Mouse (Mus musculus) limb, embryonic 10.5 days (tissue): Measurements from ENCODE around the gene Tkfc. TPM values are rescaled to one million over a fixed set of nuclear protein-coding genes. Genes with fewer than 3 reads are reported as not detected.

Experiments
- DNase-seq: peaks from one replicate; pipeline ENCODE4 v3.0.0-alpha.2; 2017; ENCODE audit warnings: low spot score
- H3K27ac ChIP-seq: fragments of 300-500 bp; sonication (generic); 2 replicates; pipeline ENCODE4 v1.5.1; 2016; ENCODE audit warnings: mild to moderate bottlenecking
- H3K27me3 ChIP-seq: fragments of 300-500 bp; sonication (generic); 2 replicates; pipeline ENCODE4 v1.6.1; 2016; ENCODE audit warnings: low read depth, mild to moderate bottlenecking; ENCODE audit not compliant: poor library complexity, severe bottlenecking
- H3K36me3 ChIP-seq: fragments of 300-500 bp; sonication (generic); 2 replicates; pipeline ENCODE4 v1.6.1; 2016; ENCODE audit warnings: mild to moderate bottlenecking, moderate library complexity
- H3K4me1 ChIP-seq: fragments of 300-500 bp; sonication (generic); 2 replicates; pipeline ENCODE4 v1.6.1; 2016
- H3K4me3 ChIP-seq: fragments of 300-500 bp; sonication (generic); 2 replicates; pipeline ENCODE4 v1.5.1; 2016; ENCODE audit warnings: mild to moderate bottlenecking, moderate library complexity
- H3K9me3 ChIP-seq: fragments of 300-500 bp; sonication (generic); replicated peaks from 2 replicates; pipeline ENCODE4 v1.6.1; 2016; ENCODE audit warnings: mild to moderate bottlenecking
- WGBS: fragments of 180-500 bp; shearing (Covaris S2); methylation state at CpG from one replicate; pipeline ENCODE4 v1.1.7; 2016; 5-methylcytosine and 5-hydroxymethylcytosine counted together
- polyA plus RNA-seq: library from polyadenylated mRNA; unstranded; fragments of >200 nt; fragmentation: Nextera tagmentation; extraction: Ambion mirVana; gene quantifications from 2 replicates; pipeline ENCODE4 v1.2.1, GENCODE M21; 2016

Gene Tkfc
- polyA plus RNA-seq, 1 experiment from 2014 or later = 22.8 TPM

DNA sequence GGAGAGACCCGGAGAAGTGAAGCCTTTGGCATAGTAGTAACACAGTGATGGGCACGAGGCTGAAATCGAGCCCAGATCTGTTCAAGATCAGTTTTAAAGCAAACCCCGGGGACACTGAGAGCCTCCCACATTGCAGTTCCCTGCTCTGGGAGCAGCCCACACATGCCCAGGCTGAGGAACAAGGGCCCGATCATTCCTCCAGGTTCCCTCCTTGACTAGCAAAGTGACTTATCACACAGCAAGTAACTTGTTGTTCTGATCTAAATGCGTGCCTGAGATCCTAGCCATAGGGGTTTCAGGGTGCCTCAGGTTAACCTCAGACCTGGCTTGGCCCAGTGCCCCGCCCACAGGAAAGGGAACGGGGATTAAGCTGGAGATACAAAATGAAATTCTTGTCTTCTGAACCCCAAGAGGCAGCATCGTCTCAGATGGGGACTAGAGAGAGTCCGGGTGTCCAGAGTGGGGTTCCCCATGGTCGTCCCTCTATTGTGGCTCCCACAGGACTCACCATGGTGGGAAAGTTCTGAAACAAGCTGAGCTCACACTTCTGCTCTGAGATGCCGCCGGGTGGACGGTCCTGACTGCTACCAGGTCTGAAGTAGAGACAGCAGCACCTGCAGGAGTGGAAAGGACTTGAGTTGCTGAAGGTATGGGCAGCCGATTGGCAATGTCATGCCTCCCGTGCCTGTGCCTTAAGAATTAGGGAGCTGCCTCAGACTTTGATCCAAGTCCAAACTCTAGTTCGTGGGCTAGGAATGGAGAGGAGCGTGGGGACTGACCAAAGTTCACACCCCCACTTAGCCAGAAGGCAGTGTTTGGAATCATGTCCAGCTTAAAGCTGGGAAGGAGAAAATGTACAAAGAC lies 1.6 kb downstream of the Tkfc start:
- peaks cover 39% of the 10 kb centered on the region for H3K36me3 ChIP-seq
- WGBS = 88% methylated on average over 18 of the region's 18 CpGs
- peak overlapping the region; percentile 80; the same call in 1 of the 2 replicates for H3K4me3 ChIP-seq
- DNase-seq = no peak
- peaks cover 46% of the 10 kb centered on the region for H3K4me1 ChIP-seq
- H3K9me3 ChIP-seq = no peaks in the 10 kb centered on the region
- H3K27ac ChIP-seq = peak overlapping the region; percentile 94
- no peaks in the 10 kb centered on the region for H3K27me3 ChIP-seq

DNA sequence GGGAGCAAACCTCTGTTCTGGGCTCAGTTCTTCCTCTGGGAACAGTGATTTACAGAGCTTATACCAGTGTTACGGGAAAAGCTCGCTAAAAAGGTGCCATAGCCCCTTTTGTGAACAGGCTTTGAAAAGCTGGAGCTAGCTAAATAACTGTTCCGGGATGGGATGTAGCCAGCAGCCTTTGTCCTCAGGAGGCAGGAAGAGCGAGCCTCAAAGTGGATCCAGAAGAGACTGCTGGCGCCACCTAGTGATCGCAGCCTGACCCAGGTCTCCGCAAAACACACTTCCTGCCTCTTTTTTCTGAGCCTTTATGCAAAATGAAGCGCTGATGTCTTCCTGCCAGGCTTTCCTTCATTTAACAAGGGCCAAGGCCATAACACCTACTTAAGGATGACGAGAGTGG lies 2.7 kb downstream of the Tkfc start:
- no peaks in the 10 kb centered on the region for H3K9me3 ChIP-seq
- peaks cover 40% of the 10 kb centered on the region for H3K4me1 ChIP-seq
- peaks cover 37% of the 10 kb centered on the region for H3K36me3 ChIP-seq
- DNase-seq = peak; percentile 86
- WGBS = 2% methylated on average over 9 of the region's 9 CpGs
- peak overlapping the region; percentile 46 for H3K4me3 ChIP-seq
- H3K27me3 ChIP-seq = no peaks in the 10 kb centered on the region
- peak overlapping the region; percentile 94 for H3K27ac ChIP-seq

DNA sequence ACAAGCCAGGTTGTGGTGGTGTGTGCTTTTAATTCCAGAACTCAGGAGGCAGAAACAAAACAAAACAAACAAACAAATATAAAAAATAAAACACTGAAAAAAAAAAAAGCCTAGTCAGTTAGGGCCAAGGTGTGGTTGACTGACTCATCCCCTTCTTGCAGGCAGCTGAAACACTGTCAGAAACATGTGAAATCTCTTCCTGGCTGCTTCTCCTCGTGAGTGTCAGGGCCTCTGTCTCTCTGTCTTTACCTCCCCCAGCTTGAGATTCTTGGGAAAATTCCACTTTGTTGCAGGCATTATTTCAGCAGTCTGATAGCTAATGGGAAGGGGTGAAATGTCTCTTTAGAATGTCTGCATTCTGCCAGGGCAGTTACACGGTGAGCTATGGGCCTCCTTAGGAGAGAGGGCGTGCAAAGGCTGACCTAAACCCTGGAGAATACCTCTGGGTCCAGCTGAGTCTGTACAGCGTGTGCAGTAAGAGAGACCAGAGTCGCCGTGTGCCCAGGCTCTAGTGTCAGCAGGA lies 3.1 kb downstream of the Tkfc start:
- no peaks in the 10 kb centered on the region for H3K9me3 ChIP-seq
- no peaks in the 10 kb centered on the region for H3K27me3 ChIP-seq
- peak overlapping the region; percentile 46 for H3K4me3 ChIP-seq
- DNase-seq = no peak
- 17% methylated on average over 6 of the region's 6 CpGs for WGBS
- peaks cover 36% of the 10 kb centered on the region for H3K4me1 ChIP-seq
- peaks cover 36% of the 10 kb centered on the region for H3K36me3 ChIP-seq
- peak overlapping the region; percentile 94 for H3K27ac ChIP-seq

DNA sequence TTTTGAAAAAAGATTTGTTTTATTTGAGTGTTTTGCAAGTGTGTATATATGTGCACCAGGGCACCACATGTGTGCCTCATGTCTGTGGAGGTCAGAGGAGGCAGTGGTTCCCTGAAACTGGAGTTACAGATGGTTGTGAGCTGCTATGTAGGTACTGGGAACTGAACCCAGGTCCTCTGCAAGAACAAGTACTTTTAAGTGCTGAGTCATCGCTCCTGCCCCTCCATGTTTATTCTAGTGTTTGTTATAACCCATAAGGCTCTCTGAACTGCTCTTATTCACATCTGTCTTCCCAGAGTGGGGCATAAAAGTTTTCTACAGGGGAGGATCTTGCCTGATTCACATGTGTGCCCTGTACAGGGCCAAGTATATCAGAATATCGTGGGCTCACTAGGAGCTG lies 5.8 kb downstream of the Tkfc start:
- peaks cover 57% of the 10 kb centered on the region for H3K36me3 ChIP-seq
- WGBS = 97% methylated on average over 2 of the region's 2 CpGs

DNA sequence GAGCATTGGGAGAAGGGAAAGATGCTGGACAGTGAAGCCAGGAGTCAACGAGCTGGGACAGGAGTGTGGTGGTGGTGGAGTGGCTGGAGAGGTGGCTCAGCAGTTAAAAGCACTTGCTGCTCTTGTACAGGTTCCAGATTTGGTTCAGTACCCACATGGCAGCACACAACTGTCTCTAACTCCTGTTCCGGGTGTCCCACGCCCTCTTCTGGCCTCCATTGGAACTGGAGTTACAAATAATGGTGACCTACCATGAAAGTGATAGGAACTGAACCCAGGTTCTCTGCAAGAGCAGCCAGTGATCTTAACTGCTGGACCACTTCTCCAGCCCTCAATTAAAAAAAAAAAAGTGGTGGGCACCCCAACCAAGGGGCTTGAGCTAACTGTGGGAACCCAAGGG lies 7.3 kb downstream of the Tkfc start:
- 39% methylated on average over 3 of the region's 3 CpGs for WGBS
- Histone ChIP-seq H3K27me3 (no peaks in the 10 kb centered on the region), H3K4me3 (no peak overlapping the region), H3K27ac (no peak overlapping the region), H3K9me3 (no peaks in the 10 kb centered on the region), H3K36me3 (peaks cover 71% of the 10 kb centered on the region), H3K4me1 (peaks cover 10% of the 10 kb centered on the region)
- no peak for DNase-seq

More for the DNA sequence above, 5.8 kb downstream of the Tkfc start:
- no peak overlapping the region for H3K4me3 ChIP-seq
- H3K27me3 ChIP-seq = no peaks in the 10 kb centered on the region
- no peak for DNase-seq
- H3K4me1 ChIP-seq = peaks cover 25% of the 10 kb centered on the region
- no peak overlapping the region for H3K27ac ChIP-seq
- no peaks in the 10 kb centered on the region for H3K9me3 ChIP-seq

DNA sequence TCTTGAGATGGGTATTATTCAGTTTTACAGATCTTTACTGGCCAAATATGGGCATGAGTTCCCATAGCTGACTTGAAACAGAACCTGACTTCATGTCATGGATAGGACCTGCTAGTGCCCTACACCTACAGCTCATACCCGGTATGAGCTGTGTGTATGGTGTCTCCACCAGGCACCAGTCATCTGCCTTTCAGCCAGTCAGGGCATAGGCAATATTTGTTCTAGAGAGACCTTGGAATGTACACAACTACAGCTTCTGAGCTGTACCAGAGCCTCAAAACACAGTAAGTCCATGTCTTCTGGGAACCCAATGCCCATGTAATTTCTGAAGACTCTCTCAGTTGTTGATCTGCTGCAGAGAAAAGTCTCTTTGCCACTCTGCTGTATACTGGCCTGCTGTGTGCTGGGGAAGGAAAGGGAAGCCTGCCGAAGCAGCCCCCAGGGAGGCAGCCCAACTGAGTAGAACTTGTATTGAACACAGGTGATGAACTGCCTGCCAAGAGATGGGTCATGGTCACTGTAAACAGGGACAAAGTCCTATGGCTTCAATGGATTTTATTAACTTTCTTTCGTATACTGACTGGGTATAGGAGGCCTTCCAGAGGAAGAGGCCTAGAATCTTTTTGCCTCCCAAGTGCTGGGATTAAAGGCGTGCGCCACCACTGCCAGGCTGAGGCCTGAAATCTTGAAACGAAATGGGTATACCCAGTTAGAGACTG lies 13.6 kb downstream of the Tkfc start:
- peaks cover 66% of the 10 kb centered on the region for H3K36me3 ChIP-seq
- WGBS = 92% methylated on average over 6 of the region's 6 CpGs
- H3K27ac ChIP-seq = no peak overlapping the region
- no peaks in the 10 kb centered on the region for H3K27me3 ChIP-seq
- DNase-seq = no peak
- 0 out of 2 replicates have a peak, but pooled peaks cover 2% of the 10 kb centered on the region for H3K4me1 ChIP-seq
- H3K4me3 ChIP-seq = no peak overlapping the region
- H3K9me3 ChIP-seq = no peaks in the 10 kb centered on the region

DNA sequence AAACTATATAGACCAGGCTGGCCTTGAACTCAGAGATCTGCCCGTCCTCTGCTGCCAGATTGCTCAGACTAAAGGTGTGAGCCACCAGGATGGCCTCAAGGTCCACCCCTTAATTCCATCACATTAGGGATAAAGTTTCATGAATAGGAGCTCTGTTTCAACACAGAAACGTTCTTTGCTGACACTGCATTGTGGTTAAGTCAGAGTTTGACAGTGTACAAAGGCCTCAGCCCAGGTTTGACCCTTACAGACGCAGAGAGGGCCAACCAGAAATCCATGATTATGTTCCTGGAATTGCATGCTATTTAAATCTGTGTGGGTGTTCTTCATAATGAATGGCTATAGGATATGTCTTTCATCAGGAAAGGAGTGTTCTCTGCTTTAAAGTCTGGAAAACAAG lies 15.2 kb downstream of the Tkfc start:
- DNase-seq = no peak
- H3K36me3 ChIP-seq = peaks cover 50% of the 10 kb centered on the region
- H3K27me3 ChIP-seq = no peaks in the 10 kb centered on the region
- 80% methylated on average over 3 of the region's 3 CpGs for WGBS
- no peak overlapping the region for H3K27ac ChIP-seq
- 0 out of 2 replicates have a peak, but pooled peaks cover 2% of the 10 kb centered on the region for H3K4me1 ChIP-seq
- H3K9me3 ChIP-seq = no peaks in the 10 kb centered on the region
- no peak overlapping the region for H3K4me3 ChIP-seq

DNA sequence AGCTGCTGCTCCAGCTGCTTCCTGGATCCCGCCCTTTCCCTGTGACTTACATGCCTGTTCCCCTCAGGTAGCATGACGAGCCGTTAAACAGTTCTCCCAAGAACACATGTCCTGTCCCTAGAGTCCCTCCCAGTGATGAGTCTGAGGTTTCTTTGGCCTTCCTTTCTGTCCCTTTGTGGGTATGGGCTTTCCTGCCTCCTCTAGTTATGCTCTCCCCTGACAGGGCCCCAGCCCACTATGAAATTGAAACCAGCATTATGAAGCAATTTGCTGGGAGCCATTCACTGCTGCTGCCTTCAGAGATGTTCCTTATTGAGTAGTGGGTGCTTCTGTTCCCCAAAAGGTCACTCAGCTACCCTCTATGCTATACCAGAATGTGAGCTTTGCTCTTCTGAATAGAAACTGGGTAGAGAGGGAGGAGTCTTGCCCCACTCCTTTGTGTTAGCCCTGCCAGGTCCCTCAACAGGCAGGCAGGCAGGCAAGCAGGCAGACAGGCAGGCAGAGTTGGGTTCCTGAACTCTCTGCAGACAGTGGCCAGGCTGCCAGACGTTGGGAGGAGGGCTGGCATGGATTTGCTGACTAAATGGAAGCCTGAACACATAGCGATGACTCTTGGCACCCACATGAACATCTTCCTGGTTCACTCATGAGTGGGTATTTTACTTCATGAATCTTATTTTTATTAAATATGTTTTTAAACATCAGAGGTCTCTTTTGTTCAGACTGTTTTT lies 16.2 kb downstream of the Tkfc start:
- H3K36me3 ChIP-seq = peaks cover 45% of the 10 kb centered on the region
- H3K4me3 ChIP-seq = no peak overlapping the region
- H3K27me3 ChIP-seq = no peaks in the 10 kb centered on the region
- WGBS = 81% methylated on average over 5 of the region's 5 CpGs
- DNase-seq = no peak
- H3K9me3 ChIP-seq = no peaks in the 10 kb centered on the region
- no peak overlapping the region for H3K27ac ChIP-seq
- H3K4me1 ChIP-seq = 0 out of 2 replicates have a peak, but pooled peaks cover 2% of the 10 kb centered on the region

DNA sequence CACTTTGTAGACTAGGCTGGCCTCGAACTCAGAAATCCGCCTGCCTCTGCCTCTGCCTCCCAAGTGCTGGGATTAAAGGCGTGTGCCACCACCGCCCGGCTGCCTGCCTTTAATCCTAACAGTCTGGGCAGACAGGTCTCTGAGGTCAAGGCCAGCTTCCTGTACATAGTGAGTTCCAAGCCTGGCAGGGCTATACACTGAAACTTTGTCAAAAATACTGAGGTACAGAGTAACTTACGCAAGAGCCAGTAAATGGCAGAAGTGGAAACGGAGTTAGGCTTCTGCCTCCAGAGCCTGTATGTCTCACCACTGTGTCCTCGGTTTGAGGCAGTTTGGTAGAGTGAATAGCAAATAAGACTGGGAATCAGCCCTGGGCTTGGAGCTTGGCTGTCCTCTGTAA lies 18.2 kb downstream of the Tkfc start:
- Histone ChIP-seq H3K4me3 (no peak overlapping the region), H3K27ac (no peak overlapping the region), H3K36me3 (peaks cover 27% of the 10 kb centered on the region), H3K9me3 (no peaks in the 10 kb centered on the region), H3K4me1 (0 out of 2 replicates have a peak, but pooled peaks cover 2% of the 10 kb centered on the region), H3K27me3 (no peaks in the 10 kb centered on the region)
- DNase-seq = no peak
- WGBS = 83% methylated on average over 8 of the region's 8 CpGs

DNA sequence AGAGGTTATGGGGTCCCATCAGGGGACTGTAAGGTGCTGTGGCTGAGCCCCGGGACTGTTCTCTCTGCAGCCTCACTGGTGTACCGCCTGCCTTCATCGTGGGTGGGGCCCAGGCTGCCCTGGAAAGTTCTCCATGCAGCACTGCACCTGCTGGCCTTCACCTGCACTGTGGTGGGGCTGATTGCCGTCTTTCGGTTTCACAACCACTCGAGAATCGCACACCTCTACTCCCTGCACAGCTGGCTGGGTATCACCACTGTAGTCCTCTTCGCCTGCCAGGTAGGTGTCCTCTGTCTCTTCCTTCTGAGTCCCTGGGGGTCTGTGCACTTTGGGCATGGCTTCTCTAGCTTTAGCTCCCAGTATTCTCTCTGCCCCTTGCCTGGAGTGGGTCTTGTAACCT lies 20.3 kb downstream of the Tkfc start:
- H3K9me3 ChIP-seq = no peaks in the 10 kb centered on the region
- no peak overlapping the region for H3K27ac ChIP-seq
- H3K4me3 ChIP-seq = no peak overlapping the region
- peaks cover 17% of the 10 kb centered on the region for H3K36me3 ChIP-seq
- H3K4me1 ChIP-seq = 0 out of 2 replicates have a peak, but pooled peaks cover 2% of the 10 kb centered on the region
- WGBS = 86% methylated on average over 8 of the region's 8 CpGs
- H3K27me3 ChIP-seq = no peaks in the 10 kb centered on the region
- no peak for DNase-seq

DNA sequence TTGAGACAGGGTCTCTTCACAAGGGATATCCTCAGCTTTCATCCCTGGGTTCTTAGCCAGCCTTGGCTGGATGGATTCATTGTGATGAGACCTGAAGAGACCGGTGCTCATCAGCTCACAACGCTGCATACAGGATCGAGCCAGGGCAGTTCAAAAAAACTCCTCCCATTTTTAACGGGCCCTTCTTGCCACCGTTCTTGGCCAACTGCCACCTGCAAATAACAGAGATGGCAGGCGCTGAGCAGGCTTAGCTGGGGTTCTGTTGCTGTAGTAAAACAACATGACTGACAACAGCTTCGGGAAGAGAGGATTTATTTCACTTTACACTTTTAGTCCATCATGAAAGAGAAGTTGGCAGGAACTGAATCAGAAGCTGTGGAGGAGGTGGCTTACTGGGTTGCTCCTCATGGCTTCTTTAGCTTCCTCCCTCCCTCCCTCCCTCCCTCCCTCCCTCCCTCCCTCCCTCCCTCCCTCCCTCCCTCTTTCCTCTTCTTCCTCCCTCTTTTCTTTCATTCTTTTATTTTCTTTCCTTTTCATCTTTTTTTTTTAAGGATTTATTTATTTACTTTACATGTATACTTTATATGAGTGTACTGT lies 21.8 kb downstream of the Tkfc start:
- Histone ChIP-seq H3K9me3 (no peaks in the 10 kb centered on the region), H3K36me3 (peaks cover 17% of the 10 kb centered on the region), H3K27ac (no peak overlapping the region), H3K4me3 (no peak overlapping the region), H3K4me1 (no peaks in the 10 kb centered on the region), H3K27me3 (no peaks in the 10 kb centered on the region)
- 77% methylated on average over 7 of the region's 7 CpGs for WGBS
- no peak for DNase-seq

DNA sequence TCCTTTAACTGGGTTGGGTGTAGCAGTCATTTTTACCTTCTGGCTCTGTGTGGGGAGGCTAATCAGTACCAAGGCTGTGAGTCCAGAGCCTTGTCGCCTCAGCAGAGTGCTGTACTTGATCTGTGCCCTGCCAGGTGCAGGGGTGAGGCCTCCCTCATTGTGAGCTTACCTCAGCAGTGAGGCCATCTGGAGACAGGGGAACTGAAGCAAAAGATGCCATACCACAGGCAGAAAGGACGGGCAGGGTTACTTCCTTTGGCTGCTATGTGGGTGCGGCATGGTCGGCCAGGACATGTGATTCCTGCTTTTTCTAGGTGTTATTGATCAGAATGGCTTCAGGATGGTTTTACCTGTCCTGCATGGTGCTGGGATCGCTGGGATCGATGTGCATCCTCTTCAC lies 23.5 kb downstream of the Tkfc start:
- Histone ChIP-seq H3K27me3 (no peaks in the 10 kb centered on the region), H3K4me3 (no peak overlapping the region), H3K36me3 (peaks cover 8% of the 10 kb centered on the region), H3K4me1 (peaks cover 8% of the 10 kb centered on the region; the same call in 1 of the 2 replicates), H3K27ac (no peak overlapping the region), H3K9me3 (no peaks in the 10 kb centered on the region)
- WGBS = 88% methylated on average over 6 of the region's 6 CpGs
- no peak for DNase-seq
